Mouse (Mus musculus) kidney, adult 2 months (tissue): ENCODE measurements around the gene Nell1.

Experiments used
- CTCF ChIP-seq: fragments of 200-500 bp; conservative IDR thresholded peaks from 2 replicates; pipeline ENCODE4 v1.5.1; 2011; ENCODE audit warnings: low read depth, mild to moderate bottlenecking, control low read depth, low read length, moderate library complexity, mixed read lengths; ENCODE audit not compliant: insufficient read depth, insufficient read length
- POLR2A ChIP-seq: fragments of 200-500 bp; IDR thresholded peaks from one replicate; pipeline ENCODE4 v1.6.1; 2011; ENCODE audit warnings: low read depth, low read length, control low read depth

DNA sequence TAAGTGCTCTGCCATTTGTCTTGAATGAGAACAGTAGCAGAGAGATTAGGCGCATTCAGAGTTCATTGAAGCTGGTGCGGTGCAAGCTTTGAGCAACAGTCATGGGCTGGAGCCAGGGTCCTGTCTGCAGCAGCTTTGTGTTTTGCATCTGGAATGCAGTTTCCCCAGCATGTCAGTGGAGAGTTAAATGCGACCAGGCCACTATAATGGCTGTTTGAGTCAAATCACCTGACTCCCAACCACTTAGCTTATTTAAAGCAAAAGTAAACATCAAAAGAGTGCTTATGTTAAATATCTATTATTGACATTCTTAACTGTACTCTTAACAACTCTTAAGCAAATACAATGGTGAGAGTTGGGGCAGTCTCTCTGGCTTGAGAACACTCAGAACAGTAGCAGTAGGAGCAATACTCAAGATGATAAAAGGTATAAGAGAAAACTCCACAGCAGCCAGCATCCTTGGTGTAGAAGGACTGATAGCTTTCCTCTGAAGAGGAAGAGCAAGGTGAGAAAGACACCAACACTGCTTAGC lies 220.5 kb downstream of the Nell1 start:
- TF ChIP-seq CTCF: no peak
- no peak for TF ChIP-seq POLR2A
